Mouse (Mus musculus): ENCODE results near the gene Glis1.

- no peak for TF ChIP-seq POLR2A (IDR thresholded peaks at IDR 0.05; ENCODE audit: extremely low read depth, insufficient read depth, low read length)
- TF ChIP-seq CTCF (IDR thresholded peaks at IDR 0.05; ENCODE audit: extremely low read depth, insufficient read depth, low read length), result no peak
These were observed 25.1 kb downstream of the Glis1 start for GRCm38 (mm10) chr4:107459461-107459860.

Measured in cortical plate, adult 2 months (tissue).